Comparison of ENCODE assay signal across 9 mouse cellular contexts in genomic region chr12:104924546-104924945, GRCm38 (mm10). TPM values are rescaled to one million over a fixed set of nuclear protein-coding genes. Genes with fewer than 3 reads are reported as not detected.
A peak's percentile ranks its signal among the peaks of the same experiment; 100 is the strongest.
DNase-seq lines count a peak whose midpoint lies in the region; ATAC-seq and TF ChIP-seq lines count a peak whose summit lies in the region.
"Had no signal": no experiment of that assay in that cellular context is flagged by ENCODE, and none has a peak within 500 bp of the region (broad histone marks: within the 10 kb centered on the region; RNA-seq: fewer than 3 reads in every experiment).

No protein-coding gene starts in this region.

- H3K9me3 ChIP-seq in ES-E14 (ENCODE audit: control insufficient read depth, insufficient read depth, low read depth, low read length): no peaks in the 10 kb centered on the region
- no peaks in the 10 kb centered on the region for H3K9me3 ChIP-seq in embryonic facial prominence, embryonic 12.5 days
- H3K9me3 ChIP-seq in limb, embryonic 15.5 days: no peaks in the 10 kb centered on the region

- ATAC-seq in embryonic facial prominence, embryonic 12.5 days (ENCODE audit: insufficient number of reproducible peaks, insufficient read depth, low FRiP score, low TSS enrichment): no peak
- no peak for ATAC-seq in limb, embryonic 15.5 days (ENCODE audit: insufficient number of reproducible peaks, low FRiP score, low TSS enrichment, low read depth)

- in situ Hi-C loops in ES-E14 (cut with MboI; ENCODE audit: low sequenced_read_pairs in 2 of 2, unreplicated experiment in 2 of 2): no loop called here

- H3K27me3 ChIP-seq in embryonic facial prominence, embryonic 12.5 days: 0 out of 2 replicates have a peak, but pooled peaks cover 1% of the 10 kb centered on the region
- H3K27me3 ChIP-seq in limb, embryonic 15.5 days: peaks cover 8% of the 10 kb centered on the region; the same call in 1 of the 2 replicates

- no peak overlapping the region for H3K9ac ChIP-seq in ES-E14 (ENCODE audit: insufficient read depth, low read depth, low read length, poor library complexity, severe bottlenecking)
- H3K9ac ChIP-seq in embryonic facial prominence, embryonic 12.5 days: no peak overlapping the region
- H3K9ac ChIP-seq in limb, embryonic 15.5 days: no peak overlapping the region

- H3K4me2 ChIP-seq in embryonic facial prominence, embryonic 12.5 days (replicated peaks): no peak overlapping the region
- no peak overlapping the region for H3K4me2 ChIP-seq in limb, embryonic 15.5 days

- no peaks in the 10 kb centered on the region for H3K36me3 ChIP-seq in ES-E14 (ENCODE audit: control insufficient read depth, insufficient read depth, low read length, poor library complexity, severe bottlenecking)
- H3K36me3 ChIP-seq in embryonic facial prominence, embryonic 12.5 days: no peaks in the 10 kb centered on the region
- no peaks in the 10 kb centered on the region for H3K36me3 ChIP-seq in limb, embryonic 15.5 days

- TF ChIP-seq CTCF in left cerebral cortex, adult 2 months (IDR thresholded peaks at IDR 0.05): no peak

- no peak overlapping the region for H3K4me3 ChIP-seq in left cerebral cortex, adult 2 months
- H3K4me3 ChIP-seq in ES-E14 (ENCODE audit: insufficient read depth in 1 of 2, low read depth in 1 of 2, low read length in 2 of 2, poor library complexity in 1 of 2, severe bottlenecking in 1 of 2): no peak overlapping the region
- H3K4me3 ChIP-seq in embryonic facial prominence, embryonic 12.5 days: no peak overlapping the region
- H3K4me3 ChIP-seq in limb, embryonic 15.5 days: no peak overlapping the region
- H3K4me3 ChIP-seq: heart, adult 2 months had no signal

- DNase-seq in left cerebral cortex, adult 2 months (ENCODE audit: extremely low spot score in 1 of 2, low spot score in 2 of 2): no peak
- no peak for DNase-seq in left cerebral cortex, postnatal 25 days (ENCODE audit: low spot score in 2 of 2)
- DNase-seq in ES-E14 (ENCODE audit: low read depth, low spot score): no peak
- no peak for DNase-seq in yolk sac, embryonic 10.5 days (ENCODE audit: low spot score)
- no peak for DNase-seq in thymus, postnatal 36 days
- DNase-seq: adrenal gland, postnatal 25 days; heart, adult 2 months had no signal

- H3K27ac ChIP-seq in left cerebral cortex, adult 2 months: peak overlapping the region; percentile 63; the same call in 1 of the 2 replicates
- no peak overlapping the region for H3K27ac ChIP-seq in ES-E14 (ENCODE audit: insufficient read depth, low read depth, low read length, poor library complexity, severe bottlenecking)
- peak overlapping the region; percentile 78 for H3K27ac ChIP-seq in embryonic facial prominence, embryonic 12.5 days
- peak overlapping the region; percentile 87 for H3K27ac ChIP-seq in limb, embryonic 15.5 days
- H3K27ac ChIP-seq: heart, adult 2 months had no signal

- 83% methylated on average over 3 of the region's 3 CpGs for WGBS in embryonic facial prominence, embryonic 12.5 days
- 94% methylated on average over 3 of the region's 3 CpGs for WGBS in limb, embryonic 15.5 days

- intact Hi-C loops in left cerebral cortex, adult 2 months (cut with DNase I): loop anchor here (5.0 kb wide), 1 partner anchor 62 kb away; no protein-coding TSS in a partner anchor
- intact Hi-C loops in left cerebral cortex, postnatal 25 days (cut with DNase I): no loop called here

- peaks cover 0 to 5% of the 10 kb centered on the region in 2 experiments; a peak in 1 of 4 replicates for H3K4me1 ChIP-seq in ES-E14 (ENCODE audit: control insufficient read depth in 2 of 2, insufficient read depth in 2 of 2, low read length in 2 of 2, poor library complexity in 1 of 2)
- peaks cover 18% of the 10 kb centered on the region for H3K4me1 ChIP-seq in embryonic facial prominence, embryonic 12.5 days
- H3K4me1 ChIP-seq in limb, embryonic 15.5 days: peaks cover 14% of the 10 kb centered on the region

TF ChIP-seq in ES-E14, 5 proteins besides CTCF, POLR2A, EP300 and RAD21:
- 0 out of 2 replicates have a peak, but pooled peaks have one; percentile 38 for TF ChIP-seq MAFK (IDR thresholded peaks at IDR 0.05; ENCODE audit: insufficient read depth, low read depth, low read length)
- TF ChIP-seq CHD2 (IDR thresholded peaks at IDR 0.05; ENCODE audit: low read depth, low read length): no peak

RNA-seq across cellular contexts. Expression of gene Clmn, which starts 59.7 kb away (rescaled TPM):
- total RNA-seq in left cerebral cortex, adult 2 months (2021): 10 to 100 TPM; 43.1 to 51.7 TPM
- total RNA-seq in left cerebral cortex, postnatal 25 days (2021): 10 to 100 TPM; 41.3 to 43.0 TPM
- total RNA-seq in ES-E14 (2012; rRNA removed): 3.1 and 4.2 TPM in 2 replicates
- polyA plus RNA-seq in embryonic facial prominence, embryonic 12.5 days (2016; fragmentation: Nextera tagmentation; extraction: Ambion mirVana): 4.0 and 6.4 TPM in 2 replicates
- 2.2 and 2.6 TPM in 2 replicates for polyA plus RNA-seq in limb, embryonic 15.5 days (2015; fragmentation: Nextera tagmentation; extraction: Ambion mirVana)
